Mouse (Mus musculus) testis, adult 10 weeks (tissue): ENCODE results near the gene Setd7. TPM values are rescaled to one million over a fixed set of nuclear protein-coding genes. Genes with fewer than 3 reads are reported as not detected.

Experiments used
- polyA plus RNA-seq: library from polyadenylated mRNA; stranded (reverse); fragments of 350-450 nt; fragmentation: Illumina TruSeq; extraction: RNeasy Lipid Tissue Mini Kit (QIAGEN cat#74804); gene quantifications from one replicate; pipeline ENCODE4 v1.2.3, GENCODE M21; 2014; ENCODE audit warnings: low read depth, low replicate concordance

The Setd7 gene
- polyA plus RNA-seq, result 2.5 TPM

DNA sequence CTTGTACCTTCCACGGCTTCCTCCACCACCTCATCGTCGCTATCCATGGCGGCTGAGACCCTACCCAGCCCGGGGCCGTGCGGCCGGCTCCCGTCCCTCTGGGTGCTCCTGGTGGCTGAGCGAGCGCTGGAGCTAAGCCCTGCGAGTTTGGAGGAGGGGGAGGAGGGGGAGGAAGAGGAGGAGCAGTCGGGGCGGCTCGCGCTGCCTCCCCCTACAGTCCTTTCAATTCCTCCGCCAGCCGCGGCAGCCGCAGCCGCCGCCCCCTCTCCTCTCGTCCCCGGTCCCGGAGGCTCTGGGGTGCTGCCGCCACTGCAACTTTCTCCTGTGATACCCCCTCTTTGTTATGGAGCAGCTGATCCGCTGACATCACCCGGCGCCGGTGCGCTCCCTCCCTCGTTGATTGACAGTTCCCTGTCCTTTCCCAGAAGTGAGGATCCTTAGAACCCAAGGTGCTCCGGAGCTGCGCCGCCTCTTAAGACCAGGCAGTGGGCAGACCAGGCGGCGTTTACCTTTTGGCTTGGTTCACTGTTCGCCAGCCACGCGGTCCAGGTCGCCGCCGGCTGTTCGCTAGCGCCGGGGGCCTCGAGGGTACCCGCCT is at the start of gene Setd7:
Gene Setd7 (minus strand): TSS at position 369 of the 598 bp plus-strand sequence.

DNA sequence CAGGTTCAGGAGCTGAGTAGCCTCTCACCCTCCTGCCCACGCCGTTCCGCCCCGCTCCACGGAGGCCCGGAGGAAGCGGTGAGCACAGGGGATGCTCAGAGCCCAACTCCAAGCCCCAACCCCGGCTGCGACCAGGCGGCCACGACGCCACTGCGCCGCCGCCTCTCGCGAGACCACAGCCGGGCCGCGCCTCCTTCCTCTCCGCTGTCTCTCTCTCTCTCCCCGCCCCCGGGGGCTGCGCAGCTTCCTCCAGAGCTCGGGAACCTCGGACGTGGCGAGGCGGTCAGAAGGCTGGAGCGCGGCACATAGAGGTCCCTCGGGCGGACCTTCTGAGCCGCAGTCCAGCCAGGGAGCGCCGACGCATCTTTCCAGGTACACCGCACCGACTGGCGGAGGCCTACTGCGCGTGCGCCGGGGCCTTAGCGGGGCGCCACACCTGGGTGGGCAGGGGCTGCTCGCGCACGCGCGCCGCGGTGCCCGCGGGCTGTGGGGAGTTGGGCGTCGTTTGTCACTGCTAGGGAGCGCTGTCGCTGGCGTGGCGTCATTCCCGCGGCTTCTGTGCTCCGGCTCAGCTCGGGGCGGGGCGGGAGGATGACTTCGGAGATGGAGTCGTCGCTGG is 76.8 kb downstream of the Setd7 start, which contains the start of gene Rab33b:
Gene Rab33b (plus strand): TSS at position 180 of the 619 bp plus-strand sequence.

Other genes with a start within 250 kb of the Setd7 start
- gene Elf2, start 220.2 kb downstream of the Setd7 start, polyA plus RNA-seq, result 140 TPM
- 26.1 TPM for gene Mgarp, start 164.1 kb downstream of the Setd7 start, polyA plus RNA-seq
- 438 TPM for gene Ndufc1, start 151.9 kb downstream of the Setd7 start, polyA plus RNA-seq
- 330 TPM for gene Naa15, start 145.7 kb downstream of the Setd7 start, polyA plus RNA-seq
- gene Rab33b, start 77.0 kb downstream of the Setd7 start, polyA plus RNA-seq, result 9.5 TPM
- gene Mgst2, start 99.5 kb upstream of the Setd7 start, polyA plus RNA-seq, result 7.2 TPM